Mouse (Mus musculus): ENCODE results near the gene Ppil3. TPM values are rescaled to one million over a fixed set of nuclear protein-coding genes. Genes with fewer than 3 reads are reported as not detected.

Gene Ppil3
- polyA plus RNA-seq (2015; fragmentation: Nextera tagmentation; extraction: Ambion mirVana) = 33.7 and 35.8 TPM in 2 replicates

GRCm38 (mm10) chr1:58445143-58445722 lies at the start of gene Ppil3, which contains the start of gene Nif3l1:
Ppil3 (minus strand) TSS chr1:58445486.
Nif3l1 (plus strand) TSS chr1:58445151.

GRCm38 (mm10) chr1:58423371-58424248 lies 21.7 kb downstream of the Ppil3 start, which contains the start of gene Clk1:
Clk1 (minus strand) TSS chr1:58424066.

GRCm38 (mm10) chr1:58392652-58393283 lies 52.5 kb downstream of the Ppil3 start, which contains the start of gene Bzw1:
Bzw1 (plus strand) TSS chr1:58392898.

Other genes with a start within 250 kb of the Ppil3 start
- 0.04 and 0.10 TPM in 2 replicates for gene Aox4, start 235.1 kb downstream of the Ppil3 start, polyA plus RNA-seq (2015; fragmentation: Nextera tagmentation; extraction: Ambion mirVana)
- 0.04 TPM in 1 of 2 replicates, not detected in the other for gene Aox2, start 167.2 kb downstream of the Ppil3 start, polyA plus RNA-seq (2015; fragmentation: Nextera tagmentation; extraction: Ambion mirVana)
- gene Bzw1, start 52.6 kb downstream of the Ppil3 start, polyA plus RNA-seq (2015; fragmentation: Nextera tagmentation; extraction: Ambion mirVana) = 176 and 182 TPM in 2 replicates
- 167 and 178 TPM in 2 replicates for gene Clk1, start 21.4 kb downstream of the Ppil3 start, polyA plus RNA-seq (2015; fragmentation: Nextera tagmentation; extraction: Ambion mirVana)
- 19.3 and 19.8 TPM in 2 replicates for gene Nif3l1, start 335 bp downstream of the Ppil3 start, polyA plus RNA-seq (2015; fragmentation: Nextera tagmentation; extraction: Ambion mirVana)
- 39.4 and 40.6 TPM in 2 replicates for gene Orc2, start 59.6 kb upstream of the Ppil3 start, polyA plus RNA-seq (2015; fragmentation: Nextera tagmentation; extraction: Ambion mirVana)
- gene Fam126b, start 140.8 kb upstream of the Ppil3 start, polyA plus RNA-seq (2015; fragmentation: Nextera tagmentation; extraction: Ambion mirVana) = 3.7 and 4.4 TPM in 2 replicates
- gene Ndufb3, start 140.9 kb upstream of the Ppil3 start, polyA plus RNA-seq (2015; fragmentation: Nextera tagmentation; extraction: Ambion mirVana) = 167 and 170 TPM in 2 replicates

Data from spleen, postnatal 0 days (tissue).